Mouse (Mus musculus) ZHBTc4 (cell line): ENCODE measurements at regions not wholly inside any gene's neighbourhood (a gene's known extent, or its start where the extent isn't known, plus 50 kb on each side); places are given as distances from the start of the nearest gene placed in this dataset.

ENCODE experiments used
- DNase-seq: peaks from one replicate; pipeline ENCODE4 v3.0.0-alpha.2; 2011; ENCODE audit warnings: low read depth, low spot score

GRCm38 (mm10) chr10:111077632-111078031 is 67.7 kb upstream of the Zdhhc17 start:
- no peak for DNase-seq

- no peak for DNase-seq
Observed at GRCm38 (mm10) chr10:111073851-111074430, 64.0 kb upstream of the Zdhhc17 start.

DNA sequence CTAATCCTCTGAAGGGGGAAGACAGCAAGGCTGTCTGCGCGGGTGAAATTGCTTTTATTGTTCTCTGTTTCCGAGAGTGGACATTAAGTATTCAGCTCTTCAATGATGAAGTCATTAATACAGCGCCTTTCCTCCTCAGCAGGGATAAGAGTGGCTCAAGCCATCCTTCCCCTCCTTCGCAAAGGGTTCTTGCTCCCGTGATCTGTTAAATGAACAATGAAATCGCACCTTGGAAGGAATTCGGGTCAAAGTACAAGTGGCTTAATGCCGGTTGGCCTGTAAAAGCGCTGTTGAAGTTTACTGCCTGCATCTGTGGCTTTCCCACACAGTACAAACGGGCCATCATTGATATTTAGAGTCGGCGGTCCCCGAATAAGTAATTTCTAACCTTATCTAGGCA is 63.3 kb upstream of the Zdhhc17 start:
- DNase-seq = peak; percentile 10

- DNase-seq = no peak
Observed at GRCm38 (mm10) chr10:111072554-111072909, 62.6 kb upstream of the Zdhhc17 start.

- DNase-seq = peak; percentile 7
Observed at GRCm38 (mm10) chr10:111071805-111072553, 62.0 kb upstream of the Zdhhc17 start.

DNA sequence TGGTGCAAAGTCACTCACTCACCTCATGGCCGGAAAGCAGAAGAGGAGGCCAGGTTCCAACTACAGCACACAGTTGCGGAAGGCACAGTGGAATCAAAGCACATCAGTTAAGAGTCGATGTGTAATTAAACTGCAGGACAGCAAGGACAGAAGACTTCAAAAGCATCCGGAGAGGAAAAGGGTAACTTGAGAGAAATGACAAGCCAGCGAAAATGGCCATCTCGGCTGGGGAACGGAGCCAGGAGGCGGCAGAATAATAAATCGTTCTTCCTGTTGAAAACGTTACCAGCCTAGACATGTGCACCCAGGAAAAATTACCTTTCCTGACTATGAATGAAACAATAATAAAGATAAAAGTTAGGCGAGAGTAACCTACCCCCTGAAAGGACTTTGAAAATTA is 56.2 kb upstream of the Zdhhc17 start:
- no peak for DNase-seq

GRCm38 (mm10) chr10:111060626-111061025 is 50.7 kb upstream of the Zdhhc17 start:
- no peak for DNase-seq
